Mouse (Mus musculus) skeletal muscle tissue, adult 2 months (tissue): ENCODE results near the gene Kcnj9.
A peak's percentile ranks its signal among the peaks of the same experiment; 100 is the strongest.

Experiments
- DNase-seq: peaks from one replicate; pipeline ENCODE4 v3.0.0-alpha.2; 2012; ENCODE audit warnings: low read depth, low spot score

Kcnj9 gene

GRCm38 (mm10) chr1:172333512-172333911, 4.4 kb upstream of the Kcnj9 start:
- no peak for DNase-seq

GRCm38 (mm10) chr1:172332925-172333324, 3.8 kb upstream of the Kcnj9 start:
- DNase-seq, result no peak

- no peak for DNase-seq
Measured at GRCm38 (mm10) chr1:172331422-172331947, 2.4 kb upstream of the Kcnj9 start.

- DNase-seq, result no peak
Measured at GRCm38 (mm10) chr1:172329616-172330015, 498 bp upstream of the Kcnj9 start.

- no peak for DNase-seq
Measured at GRCm38 (mm10) chr1:172328461-172328860, 657 bp downstream of the Kcnj9 start.

GRCm38 (mm10) chr1:172328041-172328440, 1.1 kb downstream of the Kcnj9 start:
- no peak for DNase-seq

GRCm38 (mm10) chr1:172327206-172328001, 1.7 kb downstream of the Kcnj9 start:
- DNase-seq, result no peak

GRCm38 (mm10) chr1:172326684-172327083, 2.4 kb downstream of the Kcnj9 start:
- DNase-seq, result no peak

GRCm38 (mm10) chr1:172325680-172326535, 3.2 kb downstream of the Kcnj9 start:
- no peak for DNase-seq

GRCm38 (mm10) chr1:172324725-172325124, 4.4 kb downstream of the Kcnj9 start:
- peak; percentile 71 for DNase-seq

GRCm38 (mm10) chr1:172323801-172324359, 5.2 kb downstream of the Kcnj9 start:
- no peak for DNase-seq

GRCm38 (mm10) chr1:172323298-172323697, 5.8 kb downstream of the Kcnj9 start:
- DNase-seq, result no peak

- DNase-seq, result no peak
Measured at GRCm38 (mm10) chr1:172322725-172323124, 6.4 kb downstream of the Kcnj9 start.

GRCm38 (mm10) chr1:172319921-172320411, 9.2 kb downstream of the Kcnj9 start:
- no peak for DNase-seq

GRCm38 (mm10) chr1:172319346-172319745, 9.8 kb downstream of the Kcnj9 start:
- DNase-seq, result no peak

- no peak for DNase-seq
Measured at GRCm38 (mm10) chr1:172318424-172319035, 10.6 kb downstream of the Kcnj9 start.

- no peak for DNase-seq
Measured at GRCm38 (mm10) chr1:172317946-172318345, 11.2 kb downstream of the Kcnj9 start.

- no peak for DNase-seq
Measured at GRCm38 (mm10) chr1:172317431-172317830, 11.7 kb downstream of the Kcnj9 start.

- DNase-seq, result no peak
Measured at GRCm38 (mm10) chr1:172314911-172315310, 14.2 kb downstream of the Kcnj9 start.

GRCm38 (mm10) chr1:172313613-172314411, 15.3 kb downstream of the Kcnj9 start:
- peak; percentile 42 for DNase-seq
